Mouse (Mus musculus) stomach, postnatal 0 days (tissue): ENCODE measurements around the gene Hist1h4a.

ENCODE experiments used
- CTCF ChIP-seq: IDR thresholded peaks from 2 replicates; pipeline ENCODE4 v1.5.1; 2016; ENCODE audit warnings: antibody characterized with exemption, low read depth, mild to moderate bottlenecking, moderate library complexity
- EP300 ChIP-seq: optimal IDR thresholded peaks from 2 replicates; pipeline ENCODE3; 2016; ENCODE audit warnings: antibody characterized with exemption

DNA sequence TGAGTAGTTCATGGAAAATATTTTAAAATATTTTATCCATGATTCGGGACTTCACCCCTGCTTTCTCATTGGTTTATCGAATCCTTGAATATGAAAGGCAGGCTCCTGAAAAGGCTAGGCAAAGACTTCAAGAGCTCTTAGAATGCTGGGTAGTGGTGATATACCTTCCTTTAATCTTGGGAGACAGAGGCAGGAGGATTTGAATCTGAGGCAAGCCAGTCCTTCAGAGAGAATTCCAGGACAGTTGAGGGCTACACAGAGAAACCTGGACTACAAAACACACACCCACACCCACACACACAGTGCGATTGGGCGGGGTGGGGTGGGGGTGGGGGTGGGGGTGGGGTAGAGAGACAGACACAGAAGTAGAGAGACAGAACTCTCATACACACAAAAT is 13.1 kb downstream of the Hist1h4a start:
- TF ChIP-seq CTCF (no peak), EP300 (no peak)
